Mouse (Mus musculus): Measurements from ENCODE around the gene Bbs2. TPM values are rescaled to one million over a fixed set of nuclear protein-coding genes. Genes with fewer than 3 reads are reported as not detected.
"Not testable (repeated sequence)": the region's sequence is repeated elsewhere in the genome, so short reads cannot be mapped to it uniquely, and the experiment has no call there.

Bbs2 gene
- total RNA-seq, 2 experiments from 2014 or later: 20.1 to 20.3 TPM

GRCm38 (mm10) chr8:94109396-94109795 is 10.7 kb upstream of the Bbs2 start:
- DNase-seq (ENCODE audit: low spot score in 2 of 2): no peak
- intact Hi-C loops (cut with DNase I): no loop called here

DNA sequence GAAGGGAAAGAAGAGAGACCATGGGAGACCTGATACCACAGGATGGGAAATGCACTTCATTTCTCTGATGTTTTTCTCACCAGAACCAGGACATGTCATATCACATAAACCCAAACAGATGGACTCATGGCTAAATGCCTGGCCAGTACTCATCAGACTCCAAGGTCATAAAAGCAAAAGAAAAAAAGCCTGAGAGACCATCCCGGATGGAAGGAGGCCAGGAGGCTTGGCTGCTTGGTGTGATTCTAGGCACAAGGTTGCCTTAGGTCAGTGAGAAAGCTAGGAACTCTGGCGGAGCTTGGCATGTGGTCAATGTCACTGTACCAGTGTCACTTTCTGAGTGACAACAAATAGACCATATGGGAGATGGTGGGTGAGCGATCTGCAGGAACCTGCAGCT is 9.1 kb upstream of the Bbs2 start:
- intact Hi-C loops (cut with DNase I): no loop called here

DNA sequence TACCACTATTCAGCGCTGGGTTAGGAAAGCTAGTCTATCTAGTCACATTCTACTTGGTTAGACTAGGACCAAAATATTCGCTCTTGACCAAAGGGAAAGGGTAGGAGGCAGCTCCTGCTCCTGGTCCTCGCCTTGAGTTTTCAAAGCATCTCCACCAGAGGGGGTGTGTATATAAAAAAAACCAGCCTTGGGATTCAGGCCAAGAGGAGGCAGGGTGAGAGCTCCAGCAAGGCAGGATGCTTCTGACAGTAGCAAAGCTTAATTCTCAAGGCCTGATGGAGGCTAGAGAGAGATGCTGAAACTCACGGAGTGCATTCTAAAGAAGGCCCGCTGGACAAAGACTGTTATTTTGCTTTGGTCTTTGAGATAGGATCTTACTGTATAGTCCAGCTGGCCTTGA is 5.4 kb upstream of the Bbs2 start:
- DNase-seq (ENCODE audit: low spot score in 2 of 2): peak; percentile 72 to 74
- intact Hi-C loops (cut with DNase I): no loop called here

More for the DNA sequence above, 9.1 kb upstream of the Bbs2 start:
- DNase-seq (ENCODE audit: low spot score in 2 of 2): no peak

DNA sequence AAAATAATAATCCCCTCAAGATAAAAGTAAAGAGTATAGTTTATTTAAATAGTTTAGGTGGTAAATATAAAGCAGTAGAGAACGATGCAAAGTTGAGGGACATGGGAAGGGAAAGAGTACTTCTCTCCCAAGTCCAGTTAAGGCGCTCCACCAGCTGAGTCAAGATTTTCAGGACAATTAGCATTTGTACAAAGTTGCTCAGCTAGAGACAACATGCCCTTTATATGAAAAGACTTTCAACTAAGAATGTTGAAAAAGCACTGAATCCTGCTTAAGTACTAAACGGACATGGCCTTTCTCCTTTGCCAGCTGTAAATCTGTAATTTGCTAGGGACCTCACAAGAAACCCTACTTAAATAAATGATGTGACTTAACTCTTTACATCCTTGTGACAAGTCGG is 268 bp upstream of the Bbs2 start:
- no peak for DNase-seq (ENCODE audit: low spot score in 2 of 2)
- intact Hi-C loops (cut with DNase I): loop anchor here (2.0 kb wide), 1 partner anchor 54 kb away; the partner anchor contains the start of gene Mt3

GRCm38 (mm10) chr8:94094281-94094680 is 4.4 kb downstream of the Bbs2 start:
- no peak for DNase-seq (ENCODE audit: low spot score in 2 of 2)
- intact Hi-C loops (cut with DNase I): no loop called here

GRCm38 (mm10) chr8:94092848-94093247 is 5.9 kb downstream of the Bbs2 start:
- DNase-seq (ENCODE audit: low spot score in 2 of 2): no peak
- intact Hi-C loops (cut with DNase I): no loop called here

DNA sequence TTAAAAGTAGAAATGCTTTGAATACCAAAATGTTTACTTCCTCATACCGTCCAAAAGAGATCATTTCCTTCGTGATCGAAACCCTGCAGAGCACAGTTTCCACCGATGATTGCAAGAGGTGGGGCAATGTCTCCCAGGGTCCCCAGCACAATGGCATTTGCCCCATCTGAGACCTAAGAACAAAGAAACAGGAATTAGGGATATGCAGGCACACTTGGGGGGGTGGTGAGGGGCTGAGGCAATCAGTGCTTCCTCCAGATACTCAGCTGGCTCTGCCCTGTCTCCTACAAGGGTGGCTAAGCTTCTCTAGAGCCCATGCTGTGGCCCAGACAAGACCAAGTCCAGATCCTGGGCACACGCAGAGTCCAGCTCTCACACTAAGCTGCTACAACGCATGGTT is 9.0 kb downstream of the Bbs2 start:
- intact Hi-C loops (cut with DNase I): no loop called here
- no peak for DNase-seq (ENCODE audit: low spot score in 2 of 2)

- intact Hi-C loops (cut with DNase I): no loop called here
These were observed 10.8 kb downstream of the Bbs2 start for GRCm38 (mm10) chr8:94087964-94088363.

GRCm38 (mm10) chr8:94076461-94077192 is 22.1 kb downstream of the Bbs2 start:
- no peak for DNase-seq (ENCODE audit: low spot score in 2 of 2)
- intact Hi-C loops (cut with DNase I): no loop called here

More at GRCm38 (mm10) chr8:94087964-94088363, 10.8 kb downstream of the Bbs2 start:
- DNase-seq (ENCODE audit: low spot score in 2 of 2): no peak

GRCm38 (mm10) chr8:94068793-94069192 is 29.9 kb downstream of the Bbs2 start:
- no peak for DNase-seq (ENCODE audit: low spot score in 2 of 2)
- intact Hi-C loops (cut with DNase I): no loop called here

DNA sequence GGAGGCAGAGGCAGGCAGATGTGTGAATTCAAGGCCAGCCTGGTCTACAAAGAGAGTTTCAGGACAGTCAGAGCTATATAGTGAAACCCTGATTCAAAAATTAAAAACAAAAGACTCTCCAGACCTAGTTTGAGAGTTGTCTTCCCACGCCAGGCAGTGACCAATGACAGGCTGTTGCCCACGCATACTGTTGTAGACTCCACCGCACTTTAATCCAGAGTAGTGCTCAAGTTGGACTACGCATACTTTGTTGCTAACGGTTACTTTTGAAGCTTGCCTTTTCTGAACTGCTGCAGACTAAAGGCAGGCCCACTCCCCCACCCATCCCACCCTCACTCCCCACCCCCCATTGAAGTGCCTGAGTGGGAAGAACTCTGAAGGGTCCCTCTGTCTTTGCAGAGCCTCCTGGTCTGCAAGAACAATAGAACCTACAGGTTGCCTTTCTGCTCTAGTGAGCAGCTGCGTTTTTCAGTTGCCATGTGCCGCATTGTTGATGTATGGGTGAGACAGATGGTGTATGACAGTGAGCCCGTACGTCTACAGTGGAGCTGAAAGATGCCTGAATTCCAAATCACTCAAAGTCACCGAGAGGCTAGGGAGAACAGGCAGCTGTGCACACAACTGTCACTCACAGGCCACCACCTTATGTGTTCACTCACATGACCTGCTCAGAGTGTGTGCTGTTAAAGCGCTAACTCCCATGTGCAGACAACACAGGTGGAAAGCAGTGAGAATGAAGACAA is 32.4 kb downstream of the Bbs2 start:
- intact Hi-C loops (cut with DNase I): no loop called here
- DNase-seq (ENCODE audit: low spot score in 2 of 2): peak in 1 of 2 experiments; percentile 27

- peak; percentile 76 to 78 for DNase-seq (ENCODE audit: low spot score in 2 of 2)
- intact Hi-C loops (cut with DNase I): no loop called here
These were observed 41.4 kb downstream of the Bbs2 start for GRCm38 (mm10) chr8:94057157-94057854.

- intact Hi-C loops (cut with DNase I): no loop called here
- DNase-seq (ENCODE audit: low spot score in 2 of 2): no peak
These were observed 46.0 kb downstream of the Bbs2 start for GRCm38 (mm10) chr8:94052696-94053095.

DNA sequence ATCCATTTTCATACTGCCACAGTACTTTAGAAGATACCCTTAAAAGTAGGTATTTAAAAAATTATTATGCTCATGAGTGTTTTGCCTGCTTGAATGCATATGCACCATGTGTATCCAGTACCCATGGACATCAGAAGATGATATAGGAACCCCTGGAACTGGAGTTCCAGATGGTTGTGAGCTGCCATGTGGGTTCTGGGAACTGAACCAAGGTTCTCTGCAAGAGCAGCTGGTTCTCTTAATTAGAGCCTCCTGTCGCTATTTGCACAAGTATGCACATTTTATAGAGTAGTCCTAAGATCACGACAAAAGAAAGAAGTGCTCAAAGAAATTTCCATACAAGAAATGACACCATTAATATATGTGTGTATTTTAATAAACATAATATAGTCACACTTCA is 50.9 kb downstream of the Bbs2 start:
- intact Hi-C loops (cut with DNase I): no loop called here
- DNase-seq (ENCODE audit: low spot score in 2 of 2): no peak

GRCm38 (mm10) chr8:94037806-94038205 is 60.9 kb downstream of the Bbs2 start:
- intact Hi-C loops (cut with DNase I): no loop called here
- DNase-seq (ENCODE audit: low spot score in 2 of 2): no peak

GRCm38 (mm10) chr8:94036944-94037524 is 61.7 kb downstream of the Bbs2 start, which contains the start of the genes Nudt21 and Ogfod1:
Gene Nudt21, minus strand, starts transcription at chr8:94037031.
Gene Ogfod1, plus strand, starts transcription at chr8:94037198.
- DNase-seq (ENCODE audit: low spot score in 2 of 2): peak; percentile 98 to 99
- intact Hi-C loops (cut with DNase I): no loop called here

DNA sequence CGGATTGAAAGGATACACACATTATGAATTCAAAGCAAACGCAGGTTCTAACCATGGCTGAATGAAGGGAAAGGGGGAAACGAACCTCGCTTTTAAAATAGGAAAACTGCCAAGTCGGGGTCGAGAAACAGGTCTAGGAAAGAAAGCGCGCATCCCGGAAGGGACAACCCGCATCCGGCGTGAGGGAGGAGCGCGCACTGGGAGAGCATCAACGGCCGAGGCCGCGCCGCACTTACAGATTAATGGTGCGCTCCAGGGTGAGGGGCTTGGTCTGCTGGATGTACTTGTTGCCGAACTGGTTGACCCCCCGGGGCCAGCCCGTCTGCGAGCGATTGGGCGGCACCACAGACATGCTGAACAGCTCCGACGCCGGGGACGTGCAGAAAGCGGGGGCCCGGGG is 62.2 kb downstream of the Bbs2 start:
- intact Hi-C loops (cut with DNase I): not testable (repeated sequence)
- peak; percentile 62 to 69 for DNase-seq (ENCODE audit: low spot score in 2 of 2)

DNA sequence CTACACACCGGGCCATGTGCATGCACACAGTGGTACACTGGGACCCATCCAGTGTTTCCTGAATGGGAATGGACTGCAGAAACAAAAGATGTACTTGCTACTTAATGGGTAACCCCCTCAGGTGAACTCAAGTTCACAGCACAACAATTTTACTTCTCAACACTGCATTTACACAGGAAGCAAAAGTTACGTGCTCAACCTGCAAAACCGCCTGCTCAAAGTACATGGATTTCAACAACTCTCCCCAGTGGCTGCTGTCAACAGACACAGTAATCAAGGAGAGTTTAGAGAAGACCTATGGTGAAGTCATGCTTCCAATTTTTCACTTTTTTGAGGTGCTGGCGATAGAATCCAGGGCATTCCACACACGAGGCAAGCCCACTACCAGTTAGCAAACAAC is 63.5 kb downstream of the Bbs2 start:
- intact Hi-C loops (cut with DNase I): no loop called here
- DNase-seq (ENCODE audit: low spot score in 2 of 2): no peak

DNA sequence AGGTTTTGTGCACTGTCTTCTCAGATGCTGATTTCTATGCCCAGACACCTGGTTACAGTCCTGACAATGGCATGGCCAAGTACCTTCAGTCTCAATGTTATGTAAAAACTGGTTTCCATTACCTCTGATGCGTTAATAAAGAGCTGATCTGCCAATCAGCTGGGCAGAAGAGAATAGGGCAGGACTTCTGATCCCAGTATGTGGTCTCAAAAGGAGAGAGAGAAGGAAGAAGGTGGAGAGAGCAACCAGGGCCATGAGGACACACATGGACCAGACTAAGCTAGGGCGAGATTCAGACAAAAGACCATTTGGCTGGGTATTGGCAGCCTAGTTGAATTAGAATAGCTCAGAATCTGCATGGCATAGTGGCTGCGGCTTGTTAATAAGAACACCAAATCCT is 65.1 kb downstream of the Bbs2 start:
- intact Hi-C loops (cut with DNase I): no loop called here
- no peak for DNase-seq (ENCODE audit: low spot score in 2 of 2)

GRCm38 (mm10) chr8:94029701-94030100 is 69.0 kb downstream of the Bbs2 start:
- intact Hi-C loops (cut with DNase I): no loop called here
- no peak for DNase-seq (ENCODE audit: low spot score in 2 of 2)
